Mouse (Mus musculus) intestine, postnatal 0 days (tissue): ENCODE results near the gene Hes5. TPM values are rescaled to one million over a fixed set of nuclear protein-coding genes. Genes with fewer than 3 reads are reported as not detected.

Experiments
- ATAC-seq: fragments of 200-750 bp; cut with Nextera tagmentation; 2 replicates; pipeline ENCODE4 v1.8.0; 2017; ENCODE audit warnings: mild to moderate bottlenecking, moderate TSS enrichment, moderate library complexity
- H3K27ac ChIP-seq: fragments of 300-500 bp; sonication (generic); 2 replicates; pipeline ENCODE4 v1.5.1; 2014; ENCODE audit warnings: mild to moderate bottlenecking, low read depth, low read length, moderate library complexity
- H3K27me3 ChIP-seq: fragments of 300-500 bp; sonication (generic); replicated peaks from 2 replicates; pipeline ENCODE4 v1.6.1; 2014; ENCODE audit warnings: low read length, mixed read lengths; ENCODE audit not compliant: control insufficient read depth, insufficient read depth
- H3K36me3 ChIP-seq: fragments of 300-500 bp; sonication (generic); 2 replicates; pipeline ENCODE4 v1.6.1; 2014; ENCODE audit warnings: mild to moderate bottlenecking, moderate library complexity; ENCODE audit not compliant: control insufficient read depth, insufficient read depth
- H3K4me1 ChIP-seq: fragments of 300-500 bp; sonication (generic); replicated peaks from 2 replicates; pipeline ENCODE4 v1.6.1; 2014; ENCODE audit warnings: antibody characterized with exemption, low read length, mixed read lengths; ENCODE audit not compliant: control insufficient read depth, insufficient read depth
- H3K4me2 ChIP-seq: fragments of 300-500 bp; sonication (generic); replicated peaks from 2 replicates; pipeline ENCODE4 v1.6.1; 2014; ENCODE audit warnings: low read depth, mild to moderate bottlenecking, moderate library complexity
- H3K4me3 ChIP-seq: fragments of 300-500 bp; sonication (generic); 2 replicates; pipeline ENCODE4 v1.5.1; 2014; ENCODE audit warnings: low read depth, low read length
- H3K9ac ChIP-seq: fragments of 300-500 bp; sonication (generic); 2 replicates; pipeline ENCODE4 v1.6.1; 2014; ENCODE audit warnings: mild to moderate bottlenecking, low read depth, low read length
- H3K9me3 ChIP-seq: fragments of 300-500 bp; sonication (generic); 2 replicates; pipeline ENCODE4 v1.6.1; 2016; ENCODE audit warnings: mixed run types; ENCODE audit not compliant: control insufficient read depth
- CTCF ChIP-seq: sonication (generic); IDR thresholded peaks from 2 replicates; pipeline ENCODE4 v1.5.1; 2016; ENCODE audit warnings: low read depth, mild to moderate bottlenecking, control low read depth, antibody characterized with exemption, moderate library complexity
- WGBS: fragments of 180-500 bp; shearing (Covaris S2); extraction: QIAGEN DNeasy Blood & Tissue Kit; methylation state at CpG from one replicate; pipeline ENCODE4 v1.1.7; 2014; 5-methylcytosine and 5-hydroxymethylcytosine counted together
- polyA plus RNA-seq: library from polyadenylated mRNA; unstranded; fragments of >200 nt; fragmentation: Nextera tagmentation; extraction: Ambion mirVana; gene quantifications from 2 replicates; pipeline ENCODE4 v1.2.1, GENCODE M21; 2015

The Hes5 gene
- polyA plus RNA-seq, 1 experiment from 2014 or later, result 0.29 TPM

- ATAC-seq, result no peak
Measured at GRCm38 (mm10) chr4:154962683-154963082, 2.0 kb downstream of the Hes5 start.

GRCm38 (mm10) chr4:154963190-154963836 is 2.6 kb downstream of the Hes5 start:
- H3K9ac ChIP-seq, result no peak overlapping the region
- peak overlapping the region; percentile 64 for H3K4me3 ChIP-seq
- H3K9me3 ChIP-seq, result no peaks in the 10 kb centered on the region
- H3K27ac ChIP-seq, result no peak overlapping the region
- no peak for TF ChIP-seq CTCF
- no peak for ATAC-seq
- 53% methylated on average over 11 of the region's 11 CpGs for WGBS
- H3K36me3 ChIP-seq, result no peaks in the 10 kb centered on the region; the same call in 1 of the 2 replicates
- peaks cover 13% of the 10 kb centered on the region for H3K4me1 ChIP-seq
- H3K4me2 ChIP-seq, result peak overlapping the region; percentile 90
- H3K27me3 ChIP-seq, result peaks cover 46% of the 10 kb centered on the region

More at GRCm38 (mm10) chr4:154962683-154963082, 2.0 kb downstream of the Hes5 start:
- H3K27ac ChIP-seq, result no peak overlapping the region
- peaks cover 17% of the 10 kb centered on the region for H3K4me1 ChIP-seq
- peaks cover 52% of the 10 kb centered on the region for H3K27me3 ChIP-seq
- no peaks in the 10 kb centered on the region; the same call in 1 of the 2 replicates for H3K36me3 ChIP-seq
- WGBS, result 85% methylated on average over 7 of the region's 7 CpGs
- H3K9me3 ChIP-seq, result no peaks in the 10 kb centered on the region
- H3K4me2 ChIP-seq, result no peak overlapping the region
- TF ChIP-seq CTCF, result no peak
- H3K4me3 ChIP-seq, result no peak overlapping the region
- H3K9ac ChIP-seq, result no peak overlapping the region

GRCm38 (mm10) chr4:154963901-154964580 is 3.3 kb downstream of the Hes5 start, which contains the start of gene Pank4:
Gene Pank4 (plus strand): TSS chr4:154964123.
- Histone ChIP-seq H3K4me1 (peaks cover 13% of the 10 kb centered on the region), H3K9me3 (no peaks in the 10 kb centered on the region), H3K27me3 (peaks cover 39% of the 10 kb centered on the region), H3K36me3 (peaks cover 1% of the 10 kb centered on the region; the same call in 1 of the 2 replicates), H3K4me3 (peak within 1 kb of the TSS; percentile 64), H3K27ac (peak within 1 kb of the TSS; percentile 43), H3K9ac (peak within 1 kb of the TSS; percentile 62), H3K4me2 (peak within 1 kb of the TSS; percentile 90)
- under 1% methylated on average over 66 of the region's 66 CpGs for WGBS
- no peak for TF ChIP-seq CTCF
- ATAC-seq, result peak; percentile 92

GRCm38 (mm10) chr4:154964581-154965235 is 4.0 kb downstream of the Hes5 start:
- H3K9me3 ChIP-seq, result no peaks in the 10 kb centered on the region
- 1% methylated on average over 28 of the region's 36 CpGs for WGBS

GRCm38 (mm10) chr4:154965856-154966255 is 5.1 kb downstream of the Hes5 start:
- TF ChIP-seq CTCF, result no peak
- WGBS, result 70% methylated on average over 3 of the region's 3 CpGs
- peaks cover 19% of the 10 kb centered on the region for H3K36me3 ChIP-seq
- H3K9me3 ChIP-seq, result no peaks in the 10 kb centered on the region
- H3K9ac ChIP-seq, result no peak overlapping the region
- H3K4me3 ChIP-seq, result no peak overlapping the region
- H3K27ac ChIP-seq, result no peak overlapping the region
- ATAC-seq, result no peak
- peaks cover 13% of the 10 kb centered on the region for H3K4me1 ChIP-seq
- peaks cover 20% of the 10 kb centered on the region for H3K27me3 ChIP-seq
- H3K4me2 ChIP-seq, result no peak overlapping the region

More at GRCm38 (mm10) chr4:154964581-154965235, 4.0 kb downstream of the Hes5 start:
- Histone ChIP-seq H3K27ac (peak overlapping the region; percentile 43), H3K27me3 (peaks cover 32% of the 10 kb centered on the region), H3K4me2 (peak overlapping the region; percentile 90), H3K36me3 (peaks cover 8% of the 10 kb centered on the region), H3K4me3 (peak overlapping the region; percentile 64), H3K9ac (peak overlapping the region; percentile 62), H3K4me1 (peaks cover 13% of the 10 kb centered on the region)
- TF ChIP-seq CTCF, result no peak
- no peak; the same call in 1 of the 2 replicates for ATAC-seq

GRCm38 (mm10) chr4:154967173-154967572 is 6.5 kb downstream of the Hes5 start:
- peaks cover 7% of the 10 kb centered on the region for H3K27me3 ChIP-seq
- no peaks in the 10 kb centered on the region for H3K9me3 ChIP-seq
- H3K36me3 ChIP-seq, result peaks cover 33% of the 10 kb centered on the region
- no peak overlapping the region for H3K27ac ChIP-seq
- TF ChIP-seq CTCF, result peak; percentile 62
- 62% methylated on average over 5 of the region's 5 CpGs for WGBS
- no peak overlapping the region for H3K4me3 ChIP-seq
- 0 out of 2 replicates have a peak, but pooled peaks cover 6% of the 10 kb centered on the region for H3K4me1 ChIP-seq
- ATAC-seq, result no peak
- no peak overlapping the region for H3K4me2 ChIP-seq
- no peak overlapping the region for H3K9ac ChIP-seq
